Mouse (Mus musculus): ENCODE measurements around the gene Zbp1.

GRCm38 (mm10) chr2:173165357-173165756, 53.4 kb downstream of the Zbp1 start:
- no peak for TF ChIP-seq GATA1 (IDR thresholded peaks at IDR 0.05; ENCODE audit: borderline replicate concordance, low read length)
- TF ChIP-seq FLI1 (IDR thresholded peaks at IDR 0.05; ENCODE audit: low read length): no peak
